Mouse (Mus musculus): ENCODE results near the gene Nxpe3.
"Not testable (repeated sequence)": the region's sequence is repeated elsewhere in the genome, so short reads cannot be mapped to it uniquely, and the experiment has no call there.

The Nxpe3 gene

GRCm38 (mm10) chr16:55861104-55861503, 34.0 kb downstream of the Nxpe3 start:
- DNase-seq (ENCODE audit: low read depth, low spot score): no peak
- H3K36me3 ChIP-seq (ENCODE audit: control insufficient read depth, insufficient read depth, low read length, poor library complexity, severe bottlenecking): peaks cover 4% of the 10 kb centered on the region

GRCm38 (mm10) chr16:55859421-55859820, 35.7 kb downstream of the Nxpe3 start:
- not testable (repeated sequence) for H3K27me3 ChIP-seq (ENCODE audit: control insufficient read depth, insufficient read depth, low read length, poor library complexity, severe bottlenecking); DNase-seq (ENCODE audit: low read depth, low spot score); H3K36me3 ChIP-seq (ENCODE audit: control insufficient read depth, insufficient read depth, low read length, poor library complexity, severe bottlenecking)

More at GRCm38 (mm10) chr16:55861104-55861503, 34.0 kb downstream of the Nxpe3 start:
- H3K27me3 ChIP-seq (ENCODE audit: control insufficient read depth, insufficient read depth, low read length, poor library complexity, severe bottlenecking): no peaks in the 10 kb centered on the region

- Histone ChIP-seq H3K27me3 (ENCODE audit: control insufficient read depth, insufficient read depth, low read length, poor library complexity, severe bottlenecking) (no peaks in the 10 kb centered on the region), H3K36me3 (ENCODE audit: control insufficient read depth, insufficient read depth, low read length, poor library complexity, severe bottlenecking) (peaks cover 3% of the 10 kb centered on the region)
- peak; percentile 86 for DNase-seq (ENCODE audit: low read depth, low spot score)
Observed at GRCm38 (mm10) chr16:55858465-55858864, 36.6 kb downstream of the Nxpe3 start.

GRCm38 (mm10) chr16:55852943-55853727, 42.0 kb downstream of the Nxpe3 start:
- H3K27me3 ChIP-seq (ENCODE audit: control insufficient read depth, insufficient read depth, low read length, poor library complexity, severe bottlenecking): no peaks in the 10 kb centered on the region
- H3K36me3 ChIP-seq (ENCODE audit: control insufficient read depth, insufficient read depth, low read length, poor library complexity, severe bottlenecking): peaks cover 3% of the 10 kb centered on the region
- peak; percentile 91 for DNase-seq (ENCODE audit: low read depth, low spot score)

- no peak for DNase-seq (ENCODE audit: low read depth, low spot score)
- Histone ChIP-seq H3K27me3 (ENCODE audit: control insufficient read depth, insufficient read depth, low read length, poor library complexity, severe bottlenecking) (no peaks in the 10 kb centered on the region), H3K36me3 (ENCODE audit: control insufficient read depth, insufficient read depth, low read length, poor library complexity, severe bottlenecking) (peaks cover 3% of the 10 kb centered on the region)
Observed at GRCm38 (mm10) chr16:55852515-55852914, 42.6 kb downstream of the Nxpe3 start.

- Histone ChIP-seq H3K36me3 (ENCODE audit: control insufficient read depth, insufficient read depth, low read length, poor library complexity, severe bottlenecking) (peaks cover 3% of the 10 kb centered on the region; the same call in 1 of the 2 replicates), H3K27me3 (ENCODE audit: control insufficient read depth, insufficient read depth, low read length, poor library complexity, severe bottlenecking) (no peaks in the 10 kb centered on the region)
- no peak for DNase-seq (ENCODE audit: low read depth, low spot score)
Observed at GRCm38 (mm10) chr16:55850485-55850884, 44.6 kb downstream of the Nxpe3 start.

GRCm38 (mm10) chr16:55847679-55848078, 47.4 kb downstream of the Nxpe3 start:
- no peaks in the 10 kb centered on the region for H3K27me3 ChIP-seq (ENCODE audit: control insufficient read depth, insufficient read depth, low read length, poor library complexity, severe bottlenecking)
- no peak for DNase-seq (ENCODE audit: low read depth, low spot score)
- peaks cover 12% of the 10 kb centered on the region; the same call in 1 of the 2 replicates for H3K36me3 ChIP-seq (ENCODE audit: control insufficient read depth, insufficient read depth, low read length, poor library complexity, severe bottlenecking)

- no peaks in the 10 kb centered on the region for H3K27me3 ChIP-seq (ENCODE audit: control insufficient read depth, insufficient read depth, low read length, poor library complexity, severe bottlenecking)
- no peak for DNase-seq (ENCODE audit: low read depth, low spot score)
- peaks cover 12% of the 10 kb centered on the region; the same call in 1 of the 2 replicates for H3K36me3 ChIP-seq (ENCODE audit: control insufficient read depth, insufficient read depth, low read length, poor library complexity, severe bottlenecking)
Observed at GRCm38 (mm10) chr16:55844847-55845246, 50.2 kb downstream of the Nxpe3 start.

- H3K36me3 ChIP-seq (ENCODE audit: control insufficient read depth, insufficient read depth, low read length, poor library complexity, severe bottlenecking): peaks cover 10% of the 10 kb centered on the region; the same call in 1 of the 2 replicates
- DNase-seq (ENCODE audit: low read depth, low spot score): no peak
Observed at GRCm38 (mm10) chr16:55843919-55844318, 51.2 kb downstream of the Nxpe3 start.

GRCm38 (mm10) chr16:55843134-55843533, 52.0 kb downstream of the Nxpe3 start:
- Histone ChIP-seq H3K27me3 (ENCODE audit: control insufficient read depth, insufficient read depth, low read length, poor library complexity, severe bottlenecking) (no peaks in the 10 kb centered on the region), H3K36me3 (ENCODE audit: control insufficient read depth, insufficient read depth, low read length, poor library complexity, severe bottlenecking) (peaks cover 10% of the 10 kb centered on the region; the same call in 1 of the 2 replicates)
- no peak for DNase-seq (ENCODE audit: low read depth, low spot score)

More at GRCm38 (mm10) chr16:55843919-55844318, 51.2 kb downstream of the Nxpe3 start:
- H3K27me3 ChIP-seq (ENCODE audit: control insufficient read depth, insufficient read depth, low read length, poor library complexity, severe bottlenecking): no peaks in the 10 kb centered on the region

- DNase-seq (ENCODE audit: low read depth, low spot score): no peak
- Histone ChIP-seq H3K36me3 (ENCODE audit: control insufficient read depth, insufficient read depth, low read length, poor library complexity, severe bottlenecking) (peaks cover 10% of the 10 kb centered on the region; the same call in 1 of the 2 replicates), H3K27me3 (ENCODE audit: control insufficient read depth, insufficient read depth, low read length, poor library complexity, severe bottlenecking) (no peaks in the 10 kb centered on the region)
Observed at GRCm38 (mm10) chr16:55841506-55841905, 53.6 kb downstream of the Nxpe3 start.

- Histone ChIP-seq H3K36me3 (ENCODE audit: control insufficient read depth, insufficient read depth, low read length, poor library complexity, severe bottlenecking) (peaks cover 7% of the 10 kb centered on the region; the same call in 1 of the 2 replicates), H3K27me3 (ENCODE audit: control insufficient read depth, insufficient read depth, low read length, poor library complexity, severe bottlenecking) (no peaks in the 10 kb centered on the region)
- peak; percentile 79 for DNase-seq (ENCODE audit: low read depth, low spot score)
Observed at GRCm38 (mm10) chr16:55838510-55839474, 56.3 kb downstream of the Nxpe3 start, which contains the start of gene Nfkbiz. Gene Nfkbiz, minus strand, starts transcription at chr16:55838899.

- Histone ChIP-seq H3K27me3 (ENCODE audit: control insufficient read depth, insufficient read depth, low read length, poor library complexity, severe bottlenecking) (no peaks in the 10 kb centered on the region), H3K36me3 (ENCODE audit: control insufficient read depth, insufficient read depth, low read length, poor library complexity, severe bottlenecking) (peaks cover 3% of the 10 kb centered on the region; the same call in 1 of the 2 replicates)
- no peak for DNase-seq (ENCODE audit: low read depth, low spot score)
Observed at GRCm38 (mm10) chr16:55838129-55838509, 57.0 kb downstream of the Nxpe3 start.

GRCm38 (mm10) chr16:55837653-55838052, 57.4 kb downstream of the Nxpe3 start:
- DNase-seq (ENCODE audit: low read depth, low spot score); H3K36me3 ChIP-seq (ENCODE audit: control insufficient read depth, insufficient read depth, low read length, poor library complexity, severe bottlenecking); H3K27me3 ChIP-seq (ENCODE audit: control insufficient read depth, insufficient read depth, low read length, poor library complexity, severe bottlenecking): not testable (repeated sequence)

Measured in splenic B cell, adult 2 months (primary cell).